Mouse (Mus musculus): Measurements from ENCODE around the gene Mtss1l. TPM values are rescaled to one million over a fixed set of nuclear protein-coding genes. Genes with fewer than 3 reads are reported as not detected.

Gene Mtss1l
- total RNA-seq (2017): 1.5 and 2.3 TPM in 2 replicates

GRCm38 (mm10) chr8:110720685-110721598 lies at the start of gene Mtss1l:
Mtss1l (plus strand) TSS chr8:110721476.
- peak in 1 of 2 experiments; percentile 20; a peak in 1 of 4 replicates for ATAC-seq (replicated peaks in 1 of 2; ENCODE audit: insufficient read depth in 1 of 2, low FRiP score in 2 of 2, low TSS enrichment in 1 of 2, low read depth in 1 of 2, poor library complexity in 2 of 2, severe bottlenecking in 2 of 2)

GRCm38 (mm10) chr8:110672133-110672532 lies 49.1 kb upstream of the Mtss1l start:
- no peak for ATAC-seq (replicated peaks in 1 of 2; ENCODE audit: insufficient read depth in 1 of 2, low FRiP score in 2 of 2, low TSS enrichment in 1 of 2, low read depth in 1 of 2, poor library complexity in 2 of 2, severe bottlenecking in 2 of 2)

GRCm38 (mm10) chr8:110673168-110673567 lies 48.1 kb upstream of the Mtss1l start:
- ATAC-seq (replicated peaks in 1 of 2; ENCODE audit: insufficient read depth in 1 of 2, low FRiP score in 2 of 2, low TSS enrichment in 1 of 2, low read depth in 1 of 2, poor library complexity in 2 of 2, severe bottlenecking in 2 of 2): no peak

- ATAC-seq (replicated peaks in 1 of 2; ENCODE audit: insufficient read depth in 1 of 2, low FRiP score in 2 of 2, low TSS enrichment in 1 of 2, low read depth in 1 of 2, poor library complexity in 2 of 2, severe bottlenecking in 2 of 2): no peak
Observed at GRCm38 (mm10) chr8:110674589-110674988, 46.7 kb upstream of the Mtss1l start.

GRCm38 (mm10) chr8:110676702-110677101 lies 44.6 kb upstream of the Mtss1l start:
- ATAC-seq (replicated peaks in 1 of 2; ENCODE audit: insufficient read depth in 1 of 2, low FRiP score in 2 of 2, low TSS enrichment in 1 of 2, low read depth in 1 of 2, poor library complexity in 2 of 2, severe bottlenecking in 2 of 2): no peak

- no peak for ATAC-seq (replicated peaks in 1 of 2; ENCODE audit: insufficient read depth in 1 of 2, low FRiP score in 2 of 2, low TSS enrichment in 1 of 2, low read depth in 1 of 2, poor library complexity in 2 of 2, severe bottlenecking in 2 of 2)
Observed at GRCm38 (mm10) chr8:110677174-110677660, 44.1 kb upstream of the Mtss1l start.

- no peak for ATAC-seq (replicated peaks in 1 of 2; ENCODE audit: insufficient read depth in 1 of 2, low FRiP score in 2 of 2, low TSS enrichment in 1 of 2, low read depth in 1 of 2, poor library complexity in 2 of 2, severe bottlenecking in 2 of 2)
Observed at GRCm38 (mm10) chr8:110678989-110679388, 42.3 kb upstream of the Mtss1l start.

- ATAC-seq (replicated peaks in 1 of 2; ENCODE audit: insufficient read depth in 1 of 2, low FRiP score in 2 of 2, low TSS enrichment in 1 of 2, low read depth in 1 of 2, poor library complexity in 2 of 2, severe bottlenecking in 2 of 2): no peak
Observed at GRCm38 (mm10) chr8:110687726-110688125, 33.5 kb upstream of the Mtss1l start.

- 0 out of 4 replicates have a peak, but pooled peaks have one; percentile 19 to 31 for ATAC-seq (replicated peaks in 1 of 2; ENCODE audit: insufficient read depth in 1 of 2, low FRiP score in 2 of 2, low TSS enrichment in 1 of 2, low read depth in 1 of 2, poor library complexity in 2 of 2, severe bottlenecking in 2 of 2)
Observed at GRCm38 (mm10) chr8:110689961-110690360, 31.3 kb upstream of the Mtss1l start.

- ATAC-seq (replicated peaks in 1 of 2; ENCODE audit: insufficient read depth in 1 of 2, low FRiP score in 2 of 2, low TSS enrichment in 1 of 2, low read depth in 1 of 2, poor library complexity in 2 of 2, severe bottlenecking in 2 of 2): no peak
Observed at GRCm38 (mm10) chr8:110694226-110694625, 27.1 kb upstream of the Mtss1l start.

- ATAC-seq (replicated peaks in 1 of 2; ENCODE audit: insufficient read depth in 1 of 2, low FRiP score in 2 of 2, low TSS enrichment in 1 of 2, low read depth in 1 of 2, poor library complexity in 2 of 2, severe bottlenecking in 2 of 2): no peak; a peak in 1 of 4 replicates
Observed at GRCm38 (mm10) chr8:110694826-110695225, 26.4 kb upstream of the Mtss1l start.

- ATAC-seq (replicated peaks in 1 of 2; ENCODE audit: insufficient read depth in 1 of 2, low FRiP score in 2 of 2, low TSS enrichment in 1 of 2, low read depth in 1 of 2, poor library complexity in 2 of 2, severe bottlenecking in 2 of 2): no peak
Observed at GRCm38 (mm10) chr8:110695431-110695830, 25.8 kb upstream of the Mtss1l start.

- no peak for ATAC-seq (replicated peaks in 1 of 2; ENCODE audit: insufficient read depth in 1 of 2, low FRiP score in 2 of 2, low TSS enrichment in 1 of 2, low read depth in 1 of 2, poor library complexity in 2 of 2, severe bottlenecking in 2 of 2)
Observed at GRCm38 (mm10) chr8:110696051-110696450, 25.2 kb upstream of the Mtss1l start.

- no peak for ATAC-seq (replicated peaks in 1 of 2; ENCODE audit: insufficient read depth in 1 of 2, low FRiP score in 2 of 2, low TSS enrichment in 1 of 2, low read depth in 1 of 2, poor library complexity in 2 of 2, severe bottlenecking in 2 of 2)
Observed at GRCm38 (mm10) chr8:110697571-110697970, 23.7 kb upstream of the Mtss1l start.

- no peak for ATAC-seq (replicated peaks in 1 of 2; ENCODE audit: insufficient read depth in 1 of 2, low FRiP score in 2 of 2, low TSS enrichment in 1 of 2, low read depth in 1 of 2, poor library complexity in 2 of 2, severe bottlenecking in 2 of 2)
Observed at GRCm38 (mm10) chr8:110698098-110698497, 23.2 kb upstream of the Mtss1l start.

- ATAC-seq (replicated peaks in 1 of 2; ENCODE audit: insufficient read depth in 1 of 2, low FRiP score in 2 of 2, low TSS enrichment in 1 of 2, low read depth in 1 of 2, poor library complexity in 2 of 2, severe bottlenecking in 2 of 2): no peak
Observed at GRCm38 (mm10) chr8:110699501-110699900, 21.8 kb upstream of the Mtss1l start.

GRCm38 (mm10) chr8:110700561-110700960 lies 20.7 kb upstream of the Mtss1l start:
- no peak for ATAC-seq (replicated peaks in 1 of 2; ENCODE audit: insufficient read depth in 1 of 2, low FRiP score in 2 of 2, low TSS enrichment in 1 of 2, low read depth in 1 of 2, poor library complexity in 2 of 2, severe bottlenecking in 2 of 2)

- ATAC-seq (replicated peaks in 1 of 2; ENCODE audit: insufficient read depth in 1 of 2, low FRiP score in 2 of 2, low TSS enrichment in 1 of 2, low read depth in 1 of 2, poor library complexity in 2 of 2, severe bottlenecking in 2 of 2): no peak
Observed at GRCm38 (mm10) chr8:110702636-110703459, 18.4 kb upstream of the Mtss1l start.

All from hematopoietic stem cell, adult 5-6 weeks (primary cell).